Mouse (Mus musculus) neutrophil, adult 83 days (primary cell): ENCODE measurements around the gene BC080695. TPM values are rescaled to one million over a fixed set of nuclear protein-coding genes. Genes with fewer than 3 reads are reported as not detected.

ENCODE experiments used
- total RNA-seq, 2 experiments: library from RNA; stranded (reverse); gene quantifications; one replicate each; pipeline ENCODE4 v1.2.4; 2023

Gene BC080695
- not detected for total RNA-seq

DNA sequence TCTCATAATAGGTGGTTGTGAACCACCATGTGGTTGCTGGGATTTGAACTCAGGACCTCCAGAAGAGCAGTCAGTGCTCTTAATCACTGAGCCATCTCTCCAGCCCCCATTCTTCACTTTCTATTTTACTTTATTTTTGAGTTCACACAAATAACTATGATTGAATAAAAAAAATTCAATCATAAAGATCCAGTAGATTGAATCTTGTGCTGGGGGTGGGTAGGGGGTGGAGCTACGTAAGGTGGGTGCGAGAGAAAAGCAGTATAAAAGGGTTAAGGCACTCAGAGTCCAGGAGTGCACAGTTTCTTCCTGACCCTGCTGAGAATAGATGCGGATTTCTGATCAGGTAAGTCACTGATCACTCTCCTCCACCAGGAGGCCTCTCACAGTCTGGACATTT lies at the start of gene BC080695, which contains the start of gene Gm13057:
Gene BC080695, plus strand, starts transcription at position 301 of the 400 bp plus-strand sequence.
Gene Gm13057, plus strand, starts transcription at position 310 of the 400 bp plus-strand sequence.

DNA sequence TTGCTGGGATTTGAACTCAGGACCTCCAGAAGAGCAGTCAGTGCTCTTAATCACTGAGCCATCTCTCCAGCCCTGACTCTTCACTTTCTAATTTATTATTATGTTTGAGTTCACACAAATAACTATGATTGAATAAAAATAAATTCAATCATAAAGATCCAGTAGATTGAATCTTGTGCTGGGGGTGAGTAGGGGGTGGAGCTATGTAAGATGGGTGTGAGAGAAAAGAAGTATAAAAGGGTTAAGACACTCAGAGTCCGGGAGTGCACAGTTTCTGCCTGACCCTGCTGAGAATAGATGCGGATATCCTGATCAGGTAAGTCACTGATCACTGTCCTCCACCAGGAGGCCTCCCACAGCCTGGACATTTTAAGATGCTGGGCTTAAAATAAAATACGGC lies 40.5 kb upstream of the BC080695 start, which contains the start of gene Gm13043:
Gene Gm13043, plus strand, starts transcription at position 301 of the 400 bp plus-strand sequence.

DNA sequence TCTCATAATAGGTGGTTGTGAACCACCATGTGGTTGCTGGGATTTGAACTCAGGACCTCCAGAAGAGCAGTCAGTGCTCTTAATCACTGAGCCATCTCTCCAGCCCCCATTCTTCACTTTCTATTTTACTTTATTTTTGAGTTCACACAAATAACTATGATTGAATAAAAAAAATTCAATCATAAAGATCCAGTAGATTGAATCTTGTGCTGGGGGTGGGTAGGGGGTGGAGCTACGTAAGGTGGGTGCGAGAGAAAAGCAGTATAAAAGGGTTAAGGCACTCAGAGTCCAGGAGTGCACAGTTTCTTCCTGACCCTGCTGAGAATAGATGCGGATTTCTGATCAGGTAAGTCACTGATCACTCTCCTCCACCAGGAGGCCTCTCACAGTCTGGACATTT lies 15.8 kb upstream of the BC080695 start, which contains the start of gene Gm13040:
Gene Gm13040, plus strand, starts transcription at position 301 of the 400 bp plus-strand sequence.

DNA sequence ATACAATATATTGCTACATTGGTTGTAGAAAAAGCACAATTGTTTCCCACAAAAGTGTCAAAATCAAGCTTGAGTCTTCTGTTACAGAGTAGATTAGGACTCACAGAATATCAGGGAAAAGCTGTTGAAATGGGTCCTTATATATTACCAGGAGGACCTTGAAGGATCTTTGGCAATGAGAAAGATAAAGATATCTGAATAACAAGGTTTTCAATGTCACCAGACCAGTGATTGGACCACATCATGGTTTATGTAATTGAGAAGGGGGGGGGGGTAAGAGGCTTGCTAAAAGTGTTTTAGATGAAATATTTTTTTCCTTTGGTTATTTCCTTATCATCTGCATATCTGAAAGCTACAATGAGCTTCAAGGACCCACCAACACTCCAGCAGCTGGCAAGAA lies 63.2 kb downstream of the BC080695 start, which contains the start of gene Gm13083:
Gene Gm13083, plus strand, starts transcription at position 301 of the 400 bp plus-strand sequence.

Other genes with a start within 250 kb of the BC080695 start
- not detected for gene Lrrc38, start 201.9 kb upstream of the BC080695 start, total RNA-seq
- gene Pramel1, start 157.3 kb upstream of the BC080695 start, total RNA-seq = not detected
- gene Pramef8, start 139.3 kb upstream of the BC080695 start, total RNA-seq = 10 to 100 TPM; 31.2 to 34.7 TPM
- not detected for gene Oog4, start 101.4 kb upstream of the BC080695 start, total RNA-seq
- gene Gm13043, start 40.4 kb upstream of the BC080695 start, total RNA-seq = not detected
- gene Gm13040, start 15.7 kb upstream of the BC080695 start, total RNA-seq = not detected
- gene Gm13057, start within 50 bp of the BC080695 start, total RNA-seq = not detected
- gene Gm13083, start 63.3 kb downstream of the BC080695 start, total RNA-seq = not detected
- gene Gm13088, start 105.5 kb downstream of the BC080695 start, total RNA-seq = not detected
- gene Gm13089, start 151.0 kb downstream of the BC080695 start, total RNA-seq = not detected
- not detected for gene Gm13078, start 167.8 kb downstream of the BC080695 start, total RNA-seq
- not detected for gene Gm13023, start 237.7 kb downstream of the BC080695 start, total RNA-seq